Mouse (Mus musculus): ENCODE measurements around the gene Zbtb17. TPM values are rescaled to one million over a fixed set of nuclear protein-coding genes. Genes with fewer than 3 reads are reported as not detected.
A peak's percentile ranks its signal among the peaks of the same experiment; 100 is the strongest.

Gene Zbtb17
- total RNA-seq (2021), result 10 to 100 TPM; 19.2 to 21.7 TPM

DNA sequence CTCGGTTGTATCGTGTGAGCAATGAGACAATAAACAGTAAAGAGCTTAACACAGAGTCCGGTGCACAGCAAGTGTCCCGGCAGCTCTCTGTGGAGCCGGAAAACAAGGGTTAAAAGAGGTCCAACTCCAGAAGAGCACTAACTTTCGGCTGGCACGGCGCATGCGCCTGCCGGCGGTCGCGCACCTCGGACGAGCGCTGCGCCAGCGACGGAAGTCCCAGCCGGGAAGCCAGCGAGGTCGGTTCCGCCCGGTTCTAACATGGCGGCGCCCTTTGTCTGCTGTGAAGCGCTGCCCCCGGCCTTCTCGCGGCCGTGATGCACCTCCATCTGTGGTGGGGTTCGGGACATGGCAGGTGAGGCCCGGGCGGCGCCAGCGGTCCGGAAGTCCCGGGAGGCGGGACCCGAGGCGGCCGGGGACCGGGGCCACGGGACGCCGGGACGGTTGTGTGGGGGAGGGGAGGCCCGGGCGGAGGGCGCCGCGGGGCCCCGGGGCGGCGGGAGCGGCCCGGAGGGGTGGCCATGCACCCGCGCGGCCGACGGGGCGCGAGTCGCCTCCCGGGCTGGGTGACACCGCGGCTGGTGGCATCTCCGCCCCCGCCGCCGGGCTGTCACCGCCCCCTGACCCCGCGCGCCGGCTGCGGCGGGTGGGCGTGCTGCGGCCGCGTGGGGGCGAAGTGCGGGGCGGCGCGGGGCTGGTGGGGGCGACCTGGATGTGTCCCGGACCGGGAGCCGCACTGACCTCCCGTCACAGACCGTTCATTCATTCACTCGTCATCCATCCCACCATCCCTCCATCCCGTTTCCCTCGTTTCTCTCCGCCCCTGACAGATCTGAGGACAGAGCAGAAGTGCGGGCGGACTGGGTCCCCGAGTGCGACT, at the start of gene Zbtb17:
Gene Zbtb17, plus strand, starts transcription at position 204 of the 877 bp plus-strand sequence.
- peak; percentile 93 for DNase-seq

DNA sequence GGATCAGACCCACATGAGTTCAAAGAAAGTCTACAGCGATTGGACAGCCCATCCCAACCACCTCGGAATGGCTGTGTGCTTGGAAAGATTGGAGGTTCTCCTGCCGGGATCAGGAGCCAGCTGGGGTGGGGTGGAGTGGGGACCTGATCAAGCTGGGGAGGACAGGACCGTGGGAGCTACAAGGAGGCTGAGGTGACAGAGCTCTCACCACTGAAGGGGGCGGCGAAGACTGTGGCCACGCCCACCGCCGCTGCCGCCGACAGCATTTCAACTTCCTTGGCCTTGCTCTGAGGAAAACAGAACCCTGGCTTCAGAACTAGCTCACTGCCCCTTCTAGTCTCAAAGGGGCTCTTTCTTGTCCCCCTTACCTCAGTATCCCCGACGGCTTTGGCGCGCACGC, 49.7 kb upstream of the Zbtb17 start:
- no peak for DNase-seq

DNA sequence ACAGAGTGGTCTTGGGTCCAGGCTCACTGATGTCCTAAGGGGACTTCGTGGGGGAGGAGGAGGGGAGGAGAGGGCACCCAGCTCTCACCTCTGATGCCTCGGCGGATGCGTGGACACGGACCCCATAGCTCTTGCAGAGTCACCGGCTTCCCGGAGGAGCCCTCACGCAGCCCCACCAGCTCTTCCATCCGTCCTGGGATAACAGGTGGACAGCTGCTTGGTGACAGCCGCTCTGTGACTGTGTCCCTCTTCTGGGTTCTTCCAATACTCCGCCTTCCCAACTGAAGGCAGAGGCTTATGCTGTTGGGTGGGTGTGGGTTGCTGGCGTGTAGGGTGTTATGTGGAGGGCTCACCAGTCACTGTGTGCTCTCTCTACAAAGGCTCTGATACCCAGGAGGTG, 46.6 kb upstream of the Zbtb17 start:
- no peak for DNase-seq

- no peak for DNase-seq
Observed at GRCm38 (mm10) chr4:141398545-141398944, 45.9 kb upstream of the Zbtb17 start, which contains the start of gene Clcnka. Gene Clcnka (minus strand): TSS chr4:141398724.

DNA sequence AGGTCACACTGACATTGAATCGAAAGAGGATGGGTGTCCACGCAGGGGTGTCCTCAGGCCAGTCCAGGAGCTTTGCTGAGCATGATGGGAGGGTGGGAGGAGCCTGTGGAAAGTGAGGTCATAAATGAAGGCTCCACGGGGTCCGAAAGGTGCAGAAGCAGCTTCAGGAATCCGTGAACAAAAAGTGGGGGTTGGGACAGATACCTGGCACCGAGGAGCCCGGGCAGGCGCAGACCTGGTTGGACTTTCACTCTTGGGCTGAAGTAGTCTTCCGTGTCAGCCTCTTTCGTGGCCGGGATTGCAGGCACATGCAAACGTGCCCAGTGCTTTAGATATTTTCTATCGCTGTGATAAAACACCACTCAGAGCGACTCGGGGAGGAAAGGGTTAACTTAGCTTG, 44.3 kb upstream of the Zbtb17 start:
- no peak for DNase-seq

DNA sequence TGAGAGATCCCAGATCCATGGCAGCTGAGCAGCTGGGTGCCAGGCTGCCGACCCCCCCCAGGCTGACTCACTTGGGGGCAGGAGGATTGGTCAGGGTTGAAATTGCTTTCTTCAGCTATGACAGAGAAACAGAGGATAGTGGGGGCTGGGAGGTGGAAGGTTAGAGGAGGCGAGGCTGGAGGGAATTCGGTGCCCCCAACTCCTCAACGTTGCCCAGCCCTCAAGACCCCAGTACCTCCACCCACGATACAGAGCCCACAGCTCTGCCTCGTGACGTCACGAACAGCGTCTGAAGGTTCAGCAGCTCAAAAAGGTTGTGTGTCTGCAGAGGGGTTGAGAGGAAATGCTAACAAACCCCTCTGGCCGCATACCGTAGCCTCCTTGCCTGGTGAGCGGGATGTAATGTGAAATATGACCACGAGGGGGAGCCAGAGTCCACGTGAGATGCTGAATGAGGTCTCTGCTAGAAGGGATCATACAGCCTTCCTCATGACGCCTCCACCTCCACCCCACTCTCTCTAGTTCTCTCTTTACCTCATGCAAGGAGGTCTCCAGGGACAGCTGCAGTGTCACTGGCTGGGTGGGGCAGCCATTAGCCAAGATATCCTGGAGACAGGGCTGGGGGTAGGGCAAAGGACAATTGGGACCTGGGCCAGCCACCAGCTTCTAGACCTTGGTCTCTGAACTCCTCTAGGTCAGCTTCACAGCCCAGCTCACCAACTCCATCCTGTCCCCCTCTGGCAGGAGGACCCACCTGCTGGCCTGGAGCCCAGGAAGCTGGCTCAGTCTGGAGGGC, 39.7 kb upstream of the Zbtb17 start:
- DNase-seq, result peak; percentile 95

DNA sequence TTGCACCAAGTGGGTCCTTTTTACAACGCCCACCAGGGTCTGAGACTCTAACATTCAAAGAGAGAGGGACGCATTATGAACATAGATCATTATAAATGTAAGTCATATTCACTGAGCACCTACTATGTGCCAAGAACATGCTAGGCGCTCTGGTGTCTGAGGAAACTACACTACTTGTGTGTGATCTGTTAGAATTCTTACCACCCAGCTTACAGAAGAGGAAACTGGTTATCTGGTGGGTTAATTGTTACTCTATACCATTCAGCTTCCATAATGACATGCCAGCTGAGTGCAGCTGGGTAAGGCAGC, 39.2 kb upstream of the Zbtb17 start:
- no peak for DNase-seq

DNA sequence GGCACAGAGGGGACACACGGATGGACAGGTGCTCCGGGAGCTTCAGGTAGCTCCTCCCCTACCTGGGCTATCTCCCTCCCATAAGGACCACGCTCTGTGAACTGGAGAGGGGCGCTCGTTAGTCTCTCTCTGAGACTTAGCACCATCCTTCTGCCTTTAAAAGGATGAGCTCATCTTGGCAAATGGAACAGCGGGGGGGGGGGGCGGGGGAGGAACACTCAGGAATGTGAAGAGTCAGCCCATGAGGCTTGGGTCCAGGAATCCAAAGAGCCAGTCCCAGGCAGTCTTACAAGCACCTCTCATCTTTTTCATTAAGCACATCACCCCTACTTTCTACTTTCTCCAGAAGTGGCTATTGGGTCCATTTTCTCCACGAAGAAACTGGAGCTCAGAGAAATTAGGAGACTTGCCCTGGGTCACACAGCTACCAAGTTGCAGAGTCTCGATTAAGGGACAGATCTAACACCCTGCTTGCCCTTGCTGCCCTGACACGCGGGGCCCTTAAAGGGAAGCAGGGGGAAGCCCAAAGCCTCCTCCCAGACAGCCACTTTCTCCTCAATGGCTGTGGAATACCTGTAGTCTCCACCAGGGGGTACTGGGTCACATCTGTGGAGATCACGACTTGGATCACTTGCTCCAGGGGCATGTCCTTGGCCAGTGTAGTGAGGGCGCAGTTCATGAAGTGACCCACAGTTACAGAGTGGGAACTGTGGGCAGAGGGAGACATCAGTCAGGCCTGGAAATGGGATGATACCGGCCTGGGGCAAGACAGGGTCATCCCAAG, 37.7 kb upstream of the Zbtb17 start:
- DNase-seq, result peak; percentile 83

DNA sequence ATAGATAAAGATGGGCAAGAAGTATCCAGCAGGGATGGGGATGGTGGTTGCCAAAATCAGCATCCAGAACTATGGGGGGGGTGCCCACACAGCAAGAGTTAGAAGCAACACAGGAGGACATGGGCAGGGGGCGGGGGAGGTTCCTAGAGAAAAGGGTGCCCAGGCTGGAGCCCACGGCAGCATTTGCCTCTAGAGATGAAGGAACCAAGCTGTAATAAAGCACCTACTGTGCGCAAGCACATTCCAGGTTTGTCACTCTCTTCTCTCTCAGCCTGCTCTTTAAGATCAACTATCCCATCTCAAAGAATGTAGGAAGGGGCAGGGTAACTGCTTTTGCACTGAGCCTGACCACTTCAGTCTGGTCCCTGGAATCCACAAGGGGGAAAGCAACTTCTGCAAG, 35.9 kb upstream of the Zbtb17 start:
- DNase-seq, result no peak

- DNase-seq, result no peak
Observed at GRCm38 (mm10) chr4:141411430-141411992, 32.9 kb upstream of the Zbtb17 start.

GRCm38 (mm10) chr4:141415924-141416323, 28.5 kb upstream of the Zbtb17 start, which contains the start of gene Clcnkb:
Gene Clcnkb (minus strand): TSS chr4:141416014.
- DNase-seq, result no peak

- peak; percentile 75 for DNase-seq
Observed at GRCm38 (mm10) chr4:141419398-141420191, 24.9 kb upstream of the Zbtb17 start.

DNA sequence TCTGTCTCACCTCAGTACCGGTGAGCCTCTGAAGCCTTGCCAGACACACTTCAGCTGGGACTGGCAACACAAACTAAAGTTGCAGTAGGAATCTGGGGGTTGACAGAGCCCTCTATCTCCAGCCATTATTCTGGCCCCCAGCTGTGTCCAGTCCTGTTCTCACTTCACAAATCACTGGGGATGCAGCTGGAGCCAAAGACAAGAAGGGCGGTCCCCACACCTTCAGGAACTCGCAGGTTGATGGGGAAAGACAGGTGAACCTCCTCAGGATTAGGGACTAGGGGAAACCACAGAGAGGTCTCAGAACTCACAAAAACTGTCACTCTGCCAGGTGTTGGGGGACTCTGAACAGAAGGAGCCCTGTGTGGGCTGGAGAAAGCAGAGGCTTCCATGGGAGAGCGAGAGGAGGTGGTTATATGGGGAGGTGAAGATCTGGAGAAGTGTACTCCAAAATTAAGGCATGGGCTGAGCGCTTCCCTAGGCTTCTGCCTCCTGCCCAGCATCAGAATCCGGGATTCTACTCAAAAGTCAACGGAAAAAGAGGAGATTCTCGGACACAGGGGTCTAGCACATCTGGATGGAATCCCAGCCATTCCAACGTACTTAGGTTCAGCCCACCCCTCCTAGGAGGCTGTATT, 24.1 kb upstream of the Zbtb17 start, which contains the start of gene Hspb7:
Gene Hspb7, plus strand, starts transcription at position 588 of the 638 bp plus-strand sequence.
- DNase-seq, result no peak

DNA sequence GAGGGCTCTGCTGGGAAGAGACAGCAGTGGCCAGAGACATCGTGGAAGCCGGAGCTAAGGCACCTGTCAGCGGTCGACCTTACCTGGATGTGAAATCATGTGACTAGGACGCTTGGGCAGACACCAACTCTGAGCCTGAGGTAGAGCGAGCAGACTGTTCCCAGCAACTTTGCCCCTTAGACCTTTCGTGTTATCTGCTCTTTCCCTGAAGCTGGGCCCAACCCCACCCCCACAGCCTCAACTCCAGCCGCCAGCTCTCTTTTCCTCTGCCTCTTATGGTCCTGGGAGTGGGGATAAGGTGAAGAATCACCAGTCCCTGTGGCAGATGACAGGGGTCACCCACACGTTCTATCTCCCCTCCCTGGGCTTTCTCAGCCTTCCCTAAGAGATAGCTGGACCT, 23.6 kb upstream of the Zbtb17 start:
- peak; percentile 58 for DNase-seq

GRCm38 (mm10) chr4:141421423-141421822, 23.0 kb upstream of the Zbtb17 start:
- DNase-seq, result peak; percentile 94

DNA sequence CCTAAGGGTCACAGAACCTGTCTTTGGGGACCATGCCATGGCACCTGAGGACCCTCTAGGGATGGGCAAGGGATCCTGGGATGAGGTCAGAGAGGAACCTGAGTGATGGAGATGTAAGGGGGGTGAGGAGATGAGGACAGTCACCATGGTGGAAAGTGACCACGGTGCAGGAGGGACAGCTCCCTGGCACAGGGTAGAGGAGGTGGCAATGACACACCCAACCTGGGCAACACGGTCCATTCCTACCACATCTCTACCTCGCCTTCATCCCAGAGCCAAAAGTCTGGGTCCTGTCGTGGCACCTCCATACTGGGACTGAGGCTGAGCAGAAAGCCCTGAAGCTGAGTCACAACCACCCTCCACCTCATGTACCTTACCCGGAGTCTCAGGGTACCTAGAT, 21.6 kb upstream of the Zbtb17 start:
- DNase-seq, result no peak

GRCm38 (mm10) chr4:141423288-141423687, 21.2 kb upstream of the Zbtb17 start:
- DNase-seq, result peak; percentile 43

GRCm38 (mm10) chr4:141423691-141424431, 20.6 kb upstream of the Zbtb17 start:
- DNase-seq, result peak; percentile 39

DNA sequence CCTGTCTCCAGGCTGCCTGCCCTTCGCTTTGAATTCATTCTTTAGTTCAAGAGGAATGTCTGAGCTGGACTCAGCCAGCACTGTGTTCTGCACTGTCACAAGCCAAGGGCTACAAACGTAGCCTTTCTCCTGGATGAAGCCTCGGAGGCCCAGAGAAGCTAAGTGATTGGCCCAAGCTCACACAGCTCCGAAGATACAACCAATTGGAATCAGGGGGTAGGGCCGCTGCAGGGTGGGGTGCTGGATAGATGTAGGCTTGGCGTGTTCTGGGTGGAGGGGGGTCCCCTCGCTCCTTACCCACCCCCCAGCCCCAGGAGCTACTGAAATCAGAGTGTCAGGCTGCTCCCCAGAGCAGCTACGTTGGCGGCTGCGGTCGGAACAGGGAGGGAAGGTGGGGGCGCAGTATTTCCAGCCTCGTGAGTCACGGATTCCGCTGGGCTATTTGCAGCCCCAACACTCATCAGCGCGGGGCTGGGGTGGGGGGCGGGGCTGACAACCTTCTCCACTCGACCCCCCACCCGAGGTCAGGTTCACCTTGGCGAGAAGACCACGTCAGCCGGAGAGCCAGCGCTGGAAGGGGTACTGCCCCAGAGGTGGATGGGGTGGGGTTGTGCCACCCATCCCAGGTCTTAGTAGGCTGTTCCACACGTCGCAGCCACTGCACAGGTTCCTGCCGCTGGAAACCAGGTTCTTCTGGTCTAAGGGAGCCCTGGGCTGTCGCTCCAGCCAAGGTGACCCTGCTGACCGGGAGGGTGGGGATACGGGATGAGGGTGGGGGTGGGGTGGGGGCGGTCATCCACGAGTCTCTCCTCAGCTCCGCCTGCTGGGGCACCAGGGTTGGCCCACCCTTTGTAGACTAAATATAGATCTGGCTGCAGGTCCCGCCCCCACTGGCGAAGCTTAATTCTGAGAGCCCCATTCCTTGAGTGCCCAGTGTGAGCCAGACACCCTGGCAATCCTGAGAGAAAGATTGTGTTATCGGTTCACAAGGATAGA, 18.7 kb upstream of the Zbtb17 start:
- DNase-seq, result peak; percentile 85
